Mouse (Mus musculus): ENCODE results near the gene Myo1d. TPM values are rescaled to one million over a fixed set of nuclear protein-coding genes. Genes with fewer than 3 reads are reported as not detected.

Gene Myo1d
- polyA plus RNA-seq (2012; rRNA removed) = 37.1 and 43.1 TPM in 2 replicates

DNA sequence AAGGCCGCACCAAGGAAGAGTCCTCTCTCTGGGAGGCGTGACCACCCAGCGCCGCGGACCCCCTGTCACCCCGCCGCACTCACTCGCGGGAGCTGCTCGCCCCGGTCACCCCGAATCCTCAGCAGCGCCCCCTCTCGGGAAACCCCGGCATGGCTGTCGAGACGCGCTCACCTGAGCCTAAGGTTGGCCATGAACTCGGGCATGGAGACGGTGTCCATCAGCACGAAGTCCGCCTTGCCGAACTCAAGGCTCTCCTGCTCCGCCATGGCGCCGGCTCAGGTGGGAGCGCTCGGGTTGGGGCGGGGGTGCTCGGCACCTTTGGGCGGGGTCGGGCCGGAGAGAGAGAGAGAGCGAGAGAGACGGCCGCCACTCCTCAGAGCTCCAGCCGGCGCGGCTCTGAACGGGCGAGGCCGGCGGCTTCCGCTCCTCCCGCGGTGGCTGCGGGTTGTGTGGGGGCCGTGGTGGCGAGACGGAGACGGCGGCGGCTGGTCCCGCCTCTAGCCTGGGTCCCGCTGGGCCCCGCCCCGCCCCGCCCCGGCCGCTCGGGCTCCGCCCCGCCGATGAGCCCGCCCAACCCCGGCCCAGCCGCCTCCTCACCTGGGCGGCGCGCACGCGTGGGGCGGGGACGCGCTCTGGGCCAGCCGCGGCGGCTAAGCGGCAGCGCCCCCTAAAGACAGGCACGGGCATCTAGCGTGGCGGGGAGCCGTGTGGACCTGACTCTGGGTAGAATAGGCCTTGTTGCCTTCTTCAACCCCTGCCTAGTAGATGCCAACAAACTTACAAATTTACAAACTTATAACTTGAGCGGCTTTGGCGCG is at the start of gene Myo1d:
Gene Myo1d (minus strand): TSS at position 499 of the 818 bp plus-strand sequence.
- no peaks in the 10 kb centered on the region for H3K27me3 ChIP-seq (replicated peaks; ENCODE audit: control insufficient read depth, insufficient read depth, low read length)
- no peaks in the 10 kb centered on the region for H3K36me3 ChIP-seq (ENCODE audit: control insufficient read depth, insufficient read depth, low read length)
- peak; percentile 94 for DNase-seq
- peak within 1 kb of the TSS; percentile 88 for H3K4me3 ChIP-seq (ENCODE audit: insufficient read depth, low read depth, low read length)
- H3K4me1 ChIP-seq (ENCODE audit: control insufficient read depth, insufficient read depth, low read length) = peaks cover 15% of the 10 kb centered on the region
- TF ChIP-seq CTCF (conservative IDR thresholded peaks at IDR 0.05; ENCODE audit: insufficient read depth, insufficient read length, low read depth, low read length) (peak; percentile 83), POLR2A (IDR thresholded peaks at IDR 0.05; ENCODE audit: low read depth, low read length) (peak; percentile 85)
- peak within 1 kb of the TSS; percentile 72 for H3K27ac ChIP-seq (ENCODE audit: insufficient read depth, low read depth, low read length)
- 1% methylated on average over 85 of the region's 87 CpGs for WGBS

DNA sequence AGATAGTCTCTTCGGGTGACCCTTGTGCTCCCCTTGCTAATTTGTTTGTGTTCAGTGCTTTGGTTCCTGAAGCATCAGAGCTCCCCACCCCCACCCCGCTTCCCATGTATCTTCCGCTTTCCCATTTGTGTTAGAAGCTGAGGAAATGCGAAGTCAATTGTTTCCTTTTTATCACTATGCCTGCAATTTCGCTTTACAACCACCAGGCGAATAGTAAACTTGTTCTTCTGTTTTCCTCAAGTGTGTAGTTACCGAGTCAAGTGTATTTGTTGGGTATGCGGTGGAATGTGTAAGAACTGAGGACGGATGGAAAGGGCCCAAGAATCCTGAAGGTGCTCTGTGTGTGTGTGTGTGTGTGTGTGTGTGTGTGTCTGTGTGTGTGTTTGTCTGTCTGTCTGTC is 42.0 kb upstream of the Myo1d start:
- Histone ChIP-seq H3K36me3 (ENCODE audit: control insufficient read depth, insufficient read depth, low read length) (no peaks in the 10 kb centered on the region), H3K27me3 (replicated peaks; ENCODE audit: control insufficient read depth, insufficient read depth, low read length) (no peaks in the 10 kb centered on the region), H3K27ac (ENCODE audit: insufficient read depth, low read depth, low read length) (no peak overlapping the region), H3K4me1 (ENCODE audit: control insufficient read depth, insufficient read depth, low read length) (no peaks in the 10 kb centered on the region; the same call in 1 of the 2 replicates), H3K4me3 (ENCODE audit: insufficient read depth, low read depth, low read length) (no peak overlapping the region)
- TF ChIP-seq POLR2A (IDR thresholded peaks at IDR 0.05; ENCODE audit: low read depth, low read length) (no peak), CTCF (conservative IDR thresholded peaks at IDR 0.05; ENCODE audit: insufficient read depth, insufficient read length, low read depth, low read length) (no peak)
- DNase-seq = no peak
- 81% methylated on average over 9 of the region's 9 CpGs for WGBS

DNA sequence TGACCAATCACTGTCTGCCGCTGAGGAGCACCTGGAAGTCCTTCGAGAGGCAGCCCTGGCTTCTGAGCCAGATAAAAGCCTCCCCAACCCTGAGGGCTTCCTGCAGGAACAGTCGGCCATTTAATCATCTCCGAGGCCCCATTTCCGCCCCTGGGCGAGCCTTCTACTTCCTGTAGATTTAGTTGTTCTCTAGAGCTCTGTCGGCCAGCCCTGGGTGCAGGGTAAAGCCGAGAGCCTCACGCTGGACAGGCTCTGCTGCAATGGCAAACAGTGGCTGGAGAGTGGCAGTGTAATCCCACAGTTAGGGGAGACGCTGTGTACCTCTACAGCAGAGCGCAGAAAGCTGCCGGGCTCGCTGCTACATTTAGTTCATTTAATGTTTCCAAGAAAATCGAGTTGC is 41.5 kb upstream of the Myo1d start:
- no peaks in the 10 kb centered on the region for H3K36me3 ChIP-seq (ENCODE audit: control insufficient read depth, insufficient read depth, low read length)
- WGBS = 77% methylated on average over 14 of the region's 14 CpGs
- H3K4me1 ChIP-seq (ENCODE audit: control insufficient read depth, insufficient read depth, low read length) = no peaks in the 10 kb centered on the region; the same call in 1 of the 2 replicates

DNA sequence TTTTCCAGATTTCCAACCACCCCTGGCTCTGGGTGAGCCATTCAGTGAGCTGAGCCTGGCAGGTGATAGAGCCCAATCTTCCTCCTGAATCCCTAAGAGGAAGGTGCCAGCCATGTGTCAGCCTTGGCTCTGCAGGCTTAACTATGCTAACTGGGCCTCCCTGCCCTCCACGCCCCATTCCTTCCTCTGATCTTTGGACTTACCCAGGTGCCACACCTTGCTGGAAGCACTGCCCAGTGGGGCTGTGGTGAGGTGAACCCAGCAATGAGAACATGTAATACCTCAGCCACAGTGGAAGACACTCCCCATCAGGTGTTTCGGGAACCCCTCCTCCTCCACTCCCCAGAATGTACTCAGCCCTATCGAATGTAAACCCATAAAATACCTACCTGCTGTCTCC is 40.3 kb upstream of the Myo1d start:
- H3K4me3 ChIP-seq (ENCODE audit: insufficient read depth, low read depth, low read length) = no peak overlapping the region
- H3K36me3 ChIP-seq (ENCODE audit: control insufficient read depth, insufficient read depth, low read length) = no peaks in the 10 kb centered on the region
- DNase-seq = no peak
- whole genome bisulfite sequencing = 75% methylated on average over 3 of the region's 3 CpGs
- TF ChIP-seq POLR2A (IDR thresholded peaks at IDR 0.05; ENCODE audit: low read depth, low read length) = no peak
- TF ChIP-seq CTCF (conservative IDR thresholded peaks at IDR 0.05; ENCODE audit: insufficient read depth, insufficient read length, low read depth, low read length) = no peak
- no peaks in the 10 kb centered on the region for H3K27me3 ChIP-seq (replicated peaks; ENCODE audit: control insufficient read depth, insufficient read depth, low read length)
- H3K4me1 ChIP-seq (ENCODE audit: control insufficient read depth, insufficient read depth, low read length) = no peaks in the 10 kb centered on the region; the same call in 1 of the 2 replicates
- H3K27ac ChIP-seq (ENCODE audit: insufficient read depth, low read depth, low read length) = no peak overlapping the region

More for the DNA sequence above, 41.5 kb upstream of the Myo1d start:
- TF ChIP-seq CTCF (conservative IDR thresholded peaks at IDR 0.05; ENCODE audit: insufficient read depth, insufficient read length, low read depth, low read length) (peak; percentile 47), POLR2A (IDR thresholded peaks at IDR 0.05; ENCODE audit: low read depth, low read length) (no peak)
- no peaks in the 10 kb centered on the region for H3K27me3 ChIP-seq (replicated peaks; ENCODE audit: control insufficient read depth, insufficient read depth, low read length)
- DNase-seq = peak; percentile 55
- no peak overlapping the region for H3K4me3 ChIP-seq (ENCODE audit: insufficient read depth, low read depth, low read length)
- no peak overlapping the region for H3K27ac ChIP-seq (ENCODE audit: insufficient read depth, low read depth, low read length)

DNA sequence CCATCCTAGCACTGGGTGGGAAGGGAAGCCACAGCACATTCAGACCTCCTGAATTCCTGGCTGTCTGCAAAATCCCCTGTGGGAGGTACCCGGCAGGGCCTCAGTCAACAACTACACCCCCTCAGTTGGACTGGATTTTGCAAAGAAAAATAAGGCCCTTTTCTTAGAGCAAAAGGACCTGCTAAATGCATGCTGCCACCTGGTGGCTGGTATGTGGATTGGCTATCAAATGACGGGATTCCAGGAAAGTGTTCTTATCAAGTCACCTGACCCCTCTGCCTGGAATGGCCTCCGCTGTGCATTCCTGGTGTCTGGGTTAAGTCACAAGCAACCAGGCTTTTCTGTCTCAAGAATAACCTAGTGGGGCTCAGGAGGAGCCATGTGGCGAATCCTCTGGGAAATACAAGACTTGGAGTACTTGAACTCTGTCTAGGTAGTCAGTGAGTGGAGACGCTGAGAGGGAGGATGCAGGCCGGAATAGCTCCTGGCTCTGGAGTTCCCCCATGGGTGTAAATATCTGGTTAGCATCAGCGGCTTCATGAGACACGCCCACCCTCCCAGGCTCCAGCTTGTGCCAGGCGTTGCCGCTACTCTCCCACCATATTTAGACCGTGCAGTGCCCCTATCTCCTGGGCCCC is 38.4 kb upstream of the Myo1d start:
- H3K36me3 ChIP-seq (ENCODE audit: control insufficient read depth, insufficient read depth, low read length) = no peaks in the 10 kb centered on the region
- DNase-seq = peak; percentile 91
- H3K4me1 ChIP-seq (ENCODE audit: control insufficient read depth, insufficient read depth, low read length) = no peaks in the 10 kb centered on the region; the same call in 1 of the 2 replicates
- 40% methylated on average over 11 of the region's 11 CpGs for WGBS
- H3K27me3 ChIP-seq (replicated peaks; ENCODE audit: control insufficient read depth, insufficient read depth, low read length) = no peaks in the 10 kb centered on the region
- TF ChIP-seq POLR2A (IDR thresholded peaks at IDR 0.05; ENCODE audit: low read depth, low read length) (no peak), CTCF (conservative IDR thresholded peaks at IDR 0.05; ENCODE audit: insufficient read depth, insufficient read length, low read depth, low read length) (peak; percentile 70)
- no peak overlapping the region for H3K4me3 ChIP-seq (ENCODE audit: insufficient read depth, low read depth, low read length)
- H3K27ac ChIP-seq (ENCODE audit: insufficient read depth, low read depth, low read length) = no peak overlapping the region

DNA sequence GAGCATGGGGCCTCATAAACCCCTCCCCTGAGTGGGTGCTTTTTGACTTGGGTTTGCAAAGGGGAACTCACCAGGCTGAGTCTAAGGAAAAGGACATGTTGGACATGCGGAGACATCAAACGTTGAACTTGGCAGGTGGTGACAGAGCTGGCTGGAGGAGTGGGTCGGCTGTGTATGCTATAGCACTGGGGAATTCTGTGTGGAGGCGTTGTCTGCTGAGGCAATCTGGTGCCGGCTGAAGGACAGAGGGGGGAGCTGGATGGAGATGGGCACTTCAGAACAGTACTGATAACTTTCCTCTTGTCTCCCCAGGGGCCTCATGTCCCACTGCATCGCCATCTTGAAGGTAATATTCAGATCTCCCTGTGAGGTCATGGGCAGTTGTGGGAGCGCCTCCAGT is 35.5 kb upstream of the Myo1d start:
- DNase-seq = no peak
- WGBS = 89% methylated on average over 7 of the region's 7 CpGs
- Histone ChIP-seq H3K27me3 (replicated peaks; ENCODE audit: control insufficient read depth, insufficient read depth, low read length) (no peaks in the 10 kb centered on the region), H3K4me3 (ENCODE audit: insufficient read depth, low read depth, low read length) (no peak overlapping the region), H3K27ac (ENCODE audit: insufficient read depth, low read depth, low read length) (no peak overlapping the region), H3K4me1 (ENCODE audit: control insufficient read depth, insufficient read depth, low read length) (no peaks in the 10 kb centered on the region; the same call in 1 of the 2 replicates), H3K36me3 (ENCODE audit: control insufficient read depth, insufficient read depth, low read length) (no peaks in the 10 kb centered on the region)
- TF ChIP-seq CTCF (conservative IDR thresholded peaks at IDR 0.05; ENCODE audit: insufficient read depth, insufficient read length, low read depth, low read length) (no peak), POLR2A (IDR thresholded peaks at IDR 0.05; ENCODE audit: low read depth, low read length) (no peak)

DNA sequence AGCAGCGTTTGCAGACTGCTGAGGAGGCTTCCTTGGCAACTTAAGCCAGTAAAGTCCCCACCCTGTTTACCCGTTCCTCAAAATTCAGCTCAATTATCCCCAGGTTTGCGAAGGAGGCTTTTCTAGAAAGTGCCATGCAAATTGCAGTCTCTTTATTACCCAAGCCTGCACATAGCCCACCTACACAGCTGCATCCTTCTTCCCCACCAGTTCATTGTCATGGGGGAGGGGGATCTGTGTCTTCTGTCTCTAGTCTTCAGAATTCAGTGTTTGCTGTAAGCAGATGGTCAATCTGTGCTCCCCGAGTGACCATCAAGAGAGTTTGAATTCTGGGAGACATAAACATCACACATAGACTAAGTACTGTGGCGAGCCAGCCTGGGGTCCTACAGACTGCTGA is 31.3 kb upstream of the Myo1d start:
- WGBS = 40% methylated on average over 5 of the region's 5 CpGs
- Histone ChIP-seq H3K27me3 (replicated peaks; ENCODE audit: control insufficient read depth, insufficient read depth, low read length) (no peaks in the 10 kb centered on the region), H3K36me3 (ENCODE audit: control insufficient read depth, insufficient read depth, low read length) (no peaks in the 10 kb centered on the region), H3K27ac (ENCODE audit: insufficient read depth, low read depth, low read length) (no peak overlapping the region), H3K4me1 (ENCODE audit: control insufficient read depth, insufficient read depth, low read length) (no peaks in the 10 kb centered on the region), H3K4me3 (ENCODE audit: insufficient read depth, low read depth, low read length) (no peak overlapping the region; the same call in 1 of the 2 replicates)
- TF ChIP-seq POLR2A (IDR thresholded peaks at IDR 0.05; ENCODE audit: low read depth, low read length) = no peak
- no peak for TF ChIP-seq CTCF (conservative IDR thresholded peaks at IDR 0.05; ENCODE audit: insufficient read depth, insufficient read length, low read depth, low read length)
- no peak for DNase-seq

Data from kidney, adult 2 months (tissue).